In the genomic region with DNA sequence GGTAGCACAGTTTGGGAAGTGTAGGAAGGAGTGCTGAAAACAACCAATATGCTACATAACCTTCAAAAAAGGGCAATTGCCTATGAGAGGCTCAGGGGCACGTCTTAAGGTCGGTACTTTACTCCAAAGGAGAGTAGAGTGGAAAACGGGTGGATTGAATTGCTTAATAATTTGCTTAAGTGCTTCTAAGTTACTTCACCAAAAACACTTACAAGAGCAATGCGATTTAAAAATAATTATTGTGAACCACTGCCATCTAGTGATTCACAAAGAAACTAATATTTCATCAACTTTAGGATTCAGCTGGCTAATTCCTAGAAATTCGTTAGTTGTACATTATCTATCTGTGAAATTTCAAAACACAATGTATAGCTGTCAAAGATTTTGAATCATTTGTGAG, we compare ENCODE assay signal across 14 mouse cellular contexts. TPM values are rescaled to one million over a fixed set of nuclear protein-coding genes. Genes with fewer than 3 reads are reported as not detected.
DNase-seq lines count a peak whose midpoint lies in the region; ATAC-seq and TF ChIP-seq lines count a peak whose summit lies in the region.
"Had no signal": no experiment of that assay in that cellular context is flagged by ENCODE, and none has a peak within 500 bp of the region (broad histone marks: within the 10 kb centered on the region; RNA-seq: fewer than 3 reads in every experiment).

No protein-coding gene starts in this region.

- 53% methylated on average over 5 of the region's 5 CpGs for WGBS in heart, adult 2 months
- 46% methylated on average over 5 of the region's 5 CpGs for WGBS in lung, embryonic 14.5 days
- 38% methylated on average over 5 of the region's 5 CpGs for WGBS in lung, adult 2 months

- DNase-seq in heart, adult 2 months: no peak
- no peak for DNase-seq in heart, postnatal 25 days (ENCODE audit: low spot score)
- DNase-seq in lung, embryonic 14.5 days: peak; percentile 67
- no peak for DNase-seq in lung, adult 2 months
- DNase-seq in MN1 (ENCODE audit: low spot score): peak; percentile 64
- peak; percentile 22 for DNase-seq in lung, postnatal 36 days
- no peak for DNase-seq in adrenal gland, postnatal 25 days
- no peak for DNase-seq in left cerebral cortex, postnatal 14 days (ENCODE audit: low spot score in 2 of 2)
- DNase-seq: cerebellum, postnatal 36 days; right cerebral cortex, postnatal 4 days had no signal

- no peaks in the 10 kb centered on the region for H3K27me3 ChIP-seq in heart, adult 2 months (ENCODE audit: control insufficient read depth, insufficient read depth, low read length)
- H3K27me3 ChIP-seq in lung, embryonic 14.5 days (ENCODE audit: insufficient read depth, low read length): no peaks in the 10 kb centered on the region
- H3K27me3 ChIP-seq: heart, embryonic 15.5 days; lung, embryonic 15.5 days had no signal

- H3K9ac ChIP-seq in heart, adult 2 months (ENCODE audit: low read depth, low read length): no peak overlapping the region
- H3K9ac ChIP-seq in lung, embryonic 14.5 days: no peak overlapping the region
- H3K9ac ChIP-seq: heart, embryonic 15.5 days; lung, embryonic 15.5 days had no signal

- no peaks in the 10 kb centered on the region for H3K36me3 ChIP-seq in heart, adult 2 months (ENCODE audit: control insufficient read depth, insufficient read depth, low read length)
- no peaks in the 10 kb centered on the region for H3K36me3 ChIP-seq in lung, embryonic 14.5 days (ENCODE audit: insufficient read depth)
- H3K36me3 ChIP-seq: heart, embryonic 15.5 days; limb, embryonic 10.5 days; lung, embryonic 15.5 days had no signal

- TF ChIP-seq POLR2A in heart, adult 2 months (IDR thresholded peaks at IDR 0.05; ENCODE audit: insufficient read depth, low read depth, low read length): no peak
- no peak for TF ChIP-seq POLR2A in lung, adult 2 months (IDR thresholded peaks at IDR 0.05; ENCODE audit: borderline replicate concordance, extremely low read depth, low read depth, low read length)

- intact Hi-C loops in heart, adult 2 months (cut with DNase I): loop anchor here (2.0 kb wide), 1 partner anchor 563 kb away; no protein-coding TSS in a partner anchor
- intact Hi-C loops in heart, postnatal 25 days (cut with DNase I): loop anchor here (2.0 kb wide), 1 partner anchor 563 kb away; no protein-coding TSS in a partner anchor
- intact Hi-C loops in left cerebral cortex, postnatal 14 days (cut with DNase I): loop anchor here (2.0 kb wide), 1 partner anchor 563 kb away; no protein-coding TSS in a partner anchor

- no peaks in the 10 kb centered on the region for H3K79me2 ChIP-seq in heart, adult 2 months (replicated peaks; ENCODE audit: control insufficient read depth, insufficient read depth, low read length)

- H3K9me3 ChIP-seq in lung, embryonic 14.5 days (ENCODE audit: low read depth, low read length): no peaks in the 10 kb centered on the region
- H3K9me3 ChIP-seq: heart, embryonic 15.5 days; limb, embryonic 10.5 days; lung, embryonic 15.5 days had no signal

- H3K4me3 ChIP-seq in heart, adult 2 months: no peak overlapping the region
- no peak overlapping the region for H3K4me3 ChIP-seq in lung, embryonic 14.5 days (ENCODE audit: low read depth, low read length)
- H3K4me3 ChIP-seq in lung, adult 2 months (replicated peaks; ENCODE audit: extremely low read depth, low read depth, low read length): no peak overlapping the region
- H3K4me3 ChIP-seq: heart, embryonic 15.5 days; limb, embryonic 10.5 days; lung, embryonic 15.5 days had no signal

- H3K27ac ChIP-seq in heart, adult 2 months: no peak overlapping the region
- no peak overlapping the region for H3K27ac ChIP-seq in lung, embryonic 14.5 days (ENCODE audit: low read depth)
- H3K27ac ChIP-seq: heart, embryonic 15.5 days; limb, embryonic 10.5 days; lung, embryonic 15.5 days had no signal

- ATAC-seq in lung, embryonic 14.5 days (ENCODE audit: insufficient read depth): no peak
- ATAC-seq: activated CD4-positive, CD25-positive, alpha-beta regulatory T cell, adult 4 months had no signal

- peak; percentile 57 for TF ChIP-seq CTCF in heart, adult 2 months (IDR thresholded peaks at IDR 0.05)
- peak; percentile 22; the same call in 1 of the 2 replicates for TF ChIP-seq CTCF in lung, embryonic 14.5 days (IDR thresholded peaks at IDR 0.05; ENCODE audit: low read depth)
- TF ChIP-seq CTCF in lung, adult 2 months (IDR thresholded peaks at IDR 0.05; ENCODE audit: insufficient read depth, low read length): no peak

- no peaks in the 10 kb centered on the region for H3K4me1 ChIP-seq in heart, adult 2 months (ENCODE audit: control insufficient read depth, insufficient read depth, low read length)
- no peaks in the 10 kb centered on the region for H3K4me1 ChIP-seq in lung, embryonic 14.5 days (ENCODE audit: insufficient read depth)
- no peaks in the 10 kb centered on the region; the same call in 1 of the 2 replicates for H3K4me1 ChIP-seq in lung, adult 2 months (ENCODE audit: control insufficient read depth, insufficient read depth, low read length)
- H3K4me1 ChIP-seq: heart, embryonic 15.5 days; limb, embryonic 10.5 days; lung, embryonic 15.5 days had no signal

- no peak overlapping the region for H3K4me2 ChIP-seq in lung, embryonic 14.5 days
- H3K4me2 ChIP-seq: heart, embryonic 15.5 days; lung, embryonic 15.5 days had no signal

- no peak for TF ChIP-seq EP300 in heart, adult 2 months (IDR thresholded peaks at IDR 0.05; ENCODE audit: insufficient read depth, low read depth, low read length)

RNA-seq across cellular contexts. Expression of a gene that starts 35.8 kb away (rescaled TPM):
- total RNA-seq in heart, adult 2 months (2021): 10 to 100 TPM; 23.8 to 25.9 TPM
- polyA plus RNA-seq in heart, adult 2 months (2012; rRNA removed): 8.6 and 12.9 TPM in 2 replicates
- 10 to 100 TPM; 19.6 to 22.0 TPM for total RNA-seq in heart, postnatal 25 days (2021)
- 28.1 and 34.0 TPM in 2 replicates for polyA plus RNA-seq in lung, embryonic 14.5 days (2014; fragmentation: Nextera tagmentation; extraction: Ambion mirVana)
- polyA plus RNA-seq in lung, adult 2 months (2012; rRNA removed): 7.6 and 7.7 TPM in 2 replicates
- total RNA-seq in adrenal gland, postnatal 25 days (2021): 51.2 and 59.3 TPM in 2 replicates
- 10 to 100 TPM; 51.7 to 57.5 TPM for total RNA-seq in left cerebral cortex, postnatal 14 days (2021)

Comparison
In these comparisons a context has a peak if more than half of its experiments do, and no peak if none do; other contexts are left out.
1. DNase-seq: peak in lung, embryonic 14.5 days (single experiment), MN1 (single experiment) and lung, postnatal 36 days (single experiment); none in heart, adult 2 months (0 of 2), heart, postnatal 25 days (single experiment), lung, adult 2 months (single experiment), adrenal gland, postnatal 25 days (single experiment) and left cerebral cortex, postnatal 14 days (0 of 2).